Mouse (Mus musculus) heart, adult 11 months (tissue): ENCODE data around the gene Axl.
"Not testable (repeated sequence)": the region's sequence is repeated elsewhere in the genome, so short reads cannot be mapped to it uniquely, and the experiment has no call there.

ENCODE experiments used
- DNase-seq: peaks from one replicate; pipeline ENCODE4 v3.0.0; 2022

Gene Axl

GRCm38 (mm10) chr7:25753076-25753475, 35.4 kb downstream of the Axl start:
- DNase-seq, result no peak

DNA sequence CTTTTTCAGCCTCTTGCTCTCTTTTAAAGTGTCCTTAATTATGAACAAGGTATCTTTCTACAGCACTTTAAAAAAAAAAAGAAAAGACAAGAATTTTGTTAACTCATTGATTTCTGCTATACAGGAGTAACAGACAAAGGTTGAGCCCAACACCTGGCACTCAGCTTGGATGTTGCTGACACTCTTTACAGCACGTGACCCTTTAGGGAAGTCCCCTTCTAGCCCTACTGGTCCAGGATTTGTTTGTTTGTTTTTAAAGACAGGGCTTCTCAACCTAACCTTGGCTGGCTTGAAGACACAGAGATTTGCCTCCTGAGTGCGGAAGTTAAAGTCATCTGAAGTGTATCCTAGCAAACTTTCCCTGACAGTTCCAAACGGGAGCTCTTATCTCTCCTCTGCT, 41.7 kb downstream of the Axl start:
- no peak for DNase-seq

DNA sequence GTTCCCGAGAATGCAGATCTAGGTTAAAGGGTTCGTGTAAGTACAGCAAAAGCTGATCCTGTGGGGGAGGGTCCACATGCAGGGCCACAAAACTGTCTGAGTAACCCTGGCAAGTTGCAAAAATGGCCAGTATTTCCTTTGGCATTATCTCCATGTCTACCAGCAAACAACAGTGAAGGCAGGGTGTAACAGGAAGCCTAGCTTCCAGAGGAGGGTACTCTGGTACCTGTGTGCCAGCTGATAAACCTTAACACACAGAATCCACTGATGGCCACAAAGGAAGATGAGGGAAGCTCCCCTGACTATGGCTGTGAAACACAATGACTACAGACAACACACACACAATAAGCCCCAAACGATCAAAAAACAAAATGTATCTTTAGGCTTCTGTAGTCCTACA, 50.2 kb downstream of the Axl start:
- DNase-seq, result no peak

DNA sequence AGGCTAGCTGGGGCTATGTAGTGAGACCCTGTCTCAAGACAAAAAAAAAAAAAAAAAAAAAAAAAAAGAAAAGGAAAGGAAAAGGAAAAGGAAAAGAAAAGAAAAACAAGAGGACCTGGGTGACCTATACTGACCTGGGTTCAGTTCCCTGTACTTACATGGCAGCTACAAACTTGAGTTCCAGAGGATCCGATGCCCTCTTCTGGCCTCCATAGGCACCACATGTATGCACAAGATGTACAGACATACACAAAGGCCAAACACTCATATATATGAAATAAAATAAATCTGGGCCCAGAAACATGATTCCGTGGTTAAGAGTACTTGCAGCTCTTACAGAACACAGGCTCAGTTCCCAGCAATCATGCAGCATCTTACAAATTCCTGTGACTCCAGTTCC, 51.6 kb downstream of the Axl start:
- DNase-seq, result no peak

DNA sequence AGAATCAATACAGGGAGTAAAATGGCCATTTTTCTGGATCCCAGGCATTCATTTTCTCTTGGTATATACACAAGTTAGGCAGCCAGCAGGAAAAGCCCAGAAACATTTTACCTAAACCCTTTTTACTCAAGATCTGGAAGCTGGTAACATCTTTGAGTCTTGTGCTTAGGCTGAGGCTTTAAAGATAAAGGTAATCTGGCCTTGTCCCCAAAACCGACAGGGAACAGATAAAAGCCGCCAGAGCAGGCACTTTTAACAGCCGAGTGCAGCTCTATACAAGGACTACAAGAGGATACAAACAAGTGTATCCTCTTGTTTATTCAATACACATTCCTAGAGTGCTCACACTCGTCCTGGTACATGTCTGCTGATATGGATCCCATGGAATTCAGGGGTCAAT, 53.5 kb downstream of the Axl start:
- no peak for DNase-seq

- DNase-seq, result peak; percentile 94
Observed at GRCm38 (mm10) chr7:25731294-25732055, 57.0 kb downstream of the Axl start.

GRCm38 (mm10) chr7:25729862-25730261, 58.6 kb downstream of the Axl start:
- peak; percentile 98 for DNase-seq

GRCm38 (mm10) chr7:25729396-25729795, 59.1 kb downstream of the Axl start:
- DNase-seq, result peak; percentile 93

GRCm38 (mm10) chr7:25727800-25728199, 60.7 kb downstream of the Axl start:
- DNase-seq, result peak; percentile 89

DNA sequence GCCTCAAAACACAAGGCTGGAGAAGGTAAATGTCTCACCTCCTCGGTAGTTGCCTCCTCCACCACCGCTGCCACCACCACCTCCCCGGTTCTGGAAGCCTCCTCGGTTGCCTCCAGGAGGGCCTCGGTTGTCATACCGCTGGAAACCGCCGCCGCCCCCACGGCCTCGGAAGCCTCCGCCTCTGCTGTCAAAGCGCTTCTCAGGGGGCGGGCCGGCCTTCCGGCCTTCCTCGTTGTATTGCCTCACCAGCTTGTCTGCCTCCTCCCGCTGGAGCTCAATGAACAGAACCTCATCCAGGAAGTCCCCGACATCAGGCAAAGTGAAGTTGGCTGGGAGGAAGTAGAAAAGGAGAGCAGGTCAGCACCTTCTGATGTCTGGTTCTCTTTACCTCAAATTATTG, 62.6 kb downstream of the Axl start:
- DNase-seq, result peak; percentile 90

DNA sequence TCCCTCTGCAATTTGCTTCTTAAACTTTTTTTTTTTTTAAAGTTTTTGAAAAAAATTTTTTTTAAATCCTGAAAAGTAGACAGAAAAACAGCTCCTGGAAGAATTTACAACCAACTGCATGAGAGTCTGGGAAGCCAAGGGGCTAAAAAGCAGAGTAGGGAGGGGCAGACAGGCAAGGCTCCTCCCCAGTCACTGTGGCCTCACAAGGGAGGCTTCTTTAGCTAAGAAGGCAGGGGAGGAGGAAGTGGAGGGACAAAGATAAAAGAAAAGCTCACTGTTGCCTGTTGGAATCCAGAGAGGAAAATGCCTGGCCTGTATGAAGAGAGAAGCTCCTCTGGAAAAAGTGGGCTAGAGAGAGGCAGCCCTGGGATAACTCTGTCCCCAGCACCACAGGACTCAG, 66.7 kb downstream of the Axl start:
- DNase-seq, result not testable (repeated sequence)

DNA sequence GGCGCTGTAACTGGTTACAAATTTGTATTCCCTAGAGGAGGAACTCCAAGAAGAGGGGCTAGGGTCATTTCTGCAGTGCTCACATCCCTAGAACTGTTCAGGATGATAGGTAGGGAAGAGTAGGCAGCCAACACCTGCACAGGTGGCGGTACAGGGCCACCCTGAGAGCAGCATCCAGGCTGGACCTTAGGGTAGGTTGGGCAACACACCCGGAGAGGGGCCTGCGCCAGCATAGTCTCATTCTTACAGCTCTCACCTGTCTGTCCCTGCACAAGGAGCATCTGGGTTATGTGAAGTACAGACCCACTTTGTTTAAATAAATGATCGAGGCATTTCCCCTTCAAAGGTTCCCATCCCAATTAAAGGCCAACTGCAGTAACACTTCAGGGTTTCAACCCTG, 67.7 kb downstream of the Axl start:
- DNase-seq, result peak; percentile 90

- peak; percentile 95 for DNase-seq
Observed at GRCm38 (mm10) chr7:25719761-25720610, 68.5 kb downstream of the Axl start.

DNA sequence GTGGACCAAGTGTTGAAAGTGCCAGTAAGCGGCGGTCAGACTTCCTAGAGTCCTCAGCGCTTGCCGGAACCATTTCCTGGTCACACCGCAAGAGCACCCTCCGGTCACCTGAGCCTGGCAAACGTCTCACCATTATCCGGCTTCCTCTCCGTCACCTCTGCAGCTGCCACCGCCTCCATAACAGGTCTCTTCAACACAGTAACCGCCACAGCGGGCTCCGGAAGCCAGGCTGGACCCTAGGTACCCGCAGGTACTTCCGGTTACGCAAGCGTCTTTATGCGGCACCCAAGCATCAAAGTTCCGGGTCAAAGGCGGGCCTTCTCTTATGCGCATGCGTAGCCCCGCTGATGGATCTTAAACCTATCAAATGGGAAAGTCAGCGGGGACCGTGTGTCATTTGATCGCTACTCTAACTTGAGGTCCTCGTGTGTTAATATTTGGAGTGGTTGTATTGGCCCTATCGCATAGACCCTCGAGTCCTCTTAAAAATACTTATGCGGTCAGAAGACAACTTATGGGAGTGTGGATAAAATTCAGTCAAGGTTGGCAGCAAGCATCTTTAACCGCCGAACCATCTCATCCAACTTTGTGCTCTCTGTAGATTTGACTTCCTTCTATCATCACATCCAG, 69.6 kb downstream of the Axl start, which contains the start of gene Ccdc97:
Ccdc97 (minus strand) TSS at position 301 of the 630 bp plus-strand sequence.
- DNase-seq, result peak; percentile 99

- peak; percentile 88 for DNase-seq
Observed at GRCm38 (mm10) chr7:25717478-25717877, 71.0 kb downstream of the Axl start.

DNA sequence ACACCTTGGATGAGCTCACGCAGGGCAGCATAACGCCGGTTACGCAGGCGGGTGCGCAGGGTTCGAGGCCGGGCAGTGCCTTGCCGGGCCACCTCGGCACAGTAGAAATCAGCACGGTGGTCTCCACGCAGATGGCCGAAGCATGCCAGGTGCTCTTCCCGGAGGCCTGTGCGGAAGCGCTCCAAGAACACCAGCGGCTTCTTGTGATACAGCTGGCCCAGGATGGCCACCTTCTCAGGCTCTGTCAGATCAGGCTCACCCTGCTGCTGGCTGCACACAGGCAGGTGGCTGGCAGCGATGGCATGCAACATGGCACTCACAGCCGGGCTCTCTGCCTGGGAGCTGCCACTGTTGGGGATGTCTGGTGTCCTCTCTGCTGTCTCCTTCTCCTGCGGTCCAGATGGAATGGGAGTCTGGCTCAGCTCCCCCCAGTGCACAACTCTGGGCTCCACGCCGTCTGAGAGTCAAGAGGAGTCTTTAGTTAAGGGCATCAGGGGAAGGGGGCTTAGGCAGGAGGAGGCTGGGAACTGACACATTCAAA, 72.7 kb downstream of the Axl start:
- DNase-seq, result peak; percentile 91

DNA sequence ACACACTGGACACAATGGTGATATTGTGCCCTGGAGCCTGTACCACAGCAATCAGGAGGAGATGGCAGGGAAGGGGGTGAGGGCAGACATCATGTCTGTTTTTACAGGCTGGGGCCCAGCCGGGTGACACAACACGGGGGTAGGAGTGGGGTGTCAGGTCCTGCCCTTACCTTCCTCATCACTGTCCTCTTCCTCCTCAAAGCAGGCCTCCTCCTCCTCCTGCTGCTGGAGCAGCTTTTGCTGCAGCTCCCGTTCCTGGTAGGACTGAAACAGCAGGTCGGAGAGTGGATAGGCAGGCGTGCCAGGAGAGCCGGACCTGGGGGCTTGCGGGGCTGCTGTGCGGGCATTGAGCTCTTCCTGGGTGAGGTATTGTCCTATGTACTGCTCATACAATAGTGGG, 73.9 kb downstream of the Axl start:
- DNase-seq, result peak; percentile 91

DNA sequence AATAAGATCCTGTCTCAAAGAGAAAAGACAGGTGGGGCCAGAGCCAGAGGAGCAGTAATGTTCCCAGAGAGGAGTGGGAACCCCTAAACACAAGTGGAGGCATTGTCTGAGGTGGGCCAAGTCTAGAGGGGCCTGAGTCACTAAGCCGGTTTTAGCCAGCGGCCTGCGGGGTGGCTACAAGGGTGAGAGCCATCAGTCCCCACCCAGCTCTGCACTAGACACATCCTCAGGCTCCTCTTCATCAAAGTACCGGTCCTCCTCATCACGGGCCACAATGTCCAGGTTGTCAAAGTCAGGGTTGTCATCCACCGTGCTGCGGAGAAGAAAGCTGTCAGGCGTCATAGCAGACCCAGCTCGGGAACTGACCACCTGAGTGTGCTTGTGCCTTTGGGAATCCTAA, 75.7 kb downstream of the Axl start:
- peak; percentile 91 for DNase-seq

GRCm38 (mm10) chr7:25711731-25712197, 76.7 kb downstream of the Axl start:
- DNase-seq, result peak; percentile 99

DNA sequence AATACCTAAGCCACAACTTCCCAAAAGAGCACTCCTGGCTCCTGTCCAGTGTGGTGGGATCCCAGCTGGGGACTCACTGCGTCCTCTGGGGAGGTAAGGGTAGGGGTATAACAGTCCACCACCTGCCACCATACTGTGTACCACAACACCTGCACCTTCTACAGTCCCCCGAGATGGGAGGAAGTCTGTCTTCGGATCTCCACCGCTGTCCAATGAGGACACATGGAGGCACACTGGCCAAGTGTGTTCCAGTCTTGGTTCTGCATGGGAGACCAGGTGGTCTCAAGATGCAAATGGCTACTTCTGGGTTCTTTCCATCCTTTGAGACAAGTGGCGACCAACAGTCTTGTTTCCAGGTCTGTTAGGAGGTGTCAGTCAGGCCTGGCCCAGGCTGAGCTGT, 77.3 kb downstream of the Axl start:
- peak; percentile 95 for DNase-seq

DNA sequence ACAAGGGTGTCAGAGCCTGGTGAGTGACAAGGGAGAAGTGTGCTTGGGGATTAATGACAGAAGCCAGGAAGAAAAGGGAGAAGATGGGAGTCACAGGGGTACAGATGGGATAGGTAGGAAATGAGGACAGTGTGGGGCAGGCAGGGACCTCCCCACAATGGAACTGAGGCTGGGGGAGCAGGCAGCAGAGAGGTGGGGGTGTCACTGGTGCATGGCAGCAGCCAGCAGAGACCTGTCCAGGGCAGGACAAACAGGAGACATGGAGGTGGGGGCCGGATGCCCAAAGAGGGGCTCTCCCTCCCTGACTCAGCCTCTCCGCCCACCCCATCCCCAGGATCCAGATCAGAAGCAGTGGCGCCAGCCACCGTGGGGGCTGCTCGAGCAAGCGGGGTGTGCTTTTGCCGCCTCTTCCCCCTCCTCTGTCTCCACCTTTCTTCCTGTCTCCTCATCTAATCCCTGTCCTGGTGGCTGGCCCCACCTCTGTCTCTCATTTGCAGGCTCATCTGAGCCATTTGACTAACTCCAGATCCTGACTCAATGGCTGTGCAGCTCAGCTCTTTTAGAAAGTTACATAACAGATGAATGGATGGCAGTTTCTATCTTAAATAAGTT, 77.9 kb downstream of the Axl start:
- DNase-seq, result peak; percentile 96

- DNase-seq, result peak; percentile 98
Observed at GRCm38 (mm10) chr7:25709961-25710360, 78.5 kb downstream of the Axl start.
